Mouse (Mus musculus) lung, postnatal 0 days (tissue): ENCODE results near the gene Sytl2. TPM values are rescaled to one million over a fixed set of nuclear protein-coding genes. Genes with fewer than 3 reads are reported as not detected.

Source experiments
- ATAC-seq: fragments of 200-750 bp; cut with Nextera tagmentation; 2 replicates; pipeline ENCODE4 v1.8.0; 2017; ENCODE audit warnings: moderate library complexity
- DNase-seq: peaks from one replicate; pipeline ENCODE4 v3.0.0-alpha.2; 2016; ENCODE audit warnings: low spot score
- H3K27ac ChIP-seq: fragments of 300-500 bp; sonication (generic); 2 replicates; pipeline ENCODE4 v1.5.1; 2014; ENCODE audit warnings: antibody characterized with exemption, mild to moderate bottlenecking, low read length, mixed read lengths
- H3K27me3 ChIP-seq: fragments of 300-500 bp; sonication (generic); replicated peaks from 2 replicates; pipeline ENCODE4 v1.6.1; 2014; ENCODE audit warnings: low read length, mixed read lengths; ENCODE audit not compliant: insufficient read depth
- H3K36me3 ChIP-seq: fragments of 300-500 bp; sonication (generic); 2 replicates; pipeline ENCODE4 v1.6.1; 2014; ENCODE audit warnings: low read length, mixed read lengths; ENCODE audit not compliant: insufficient read depth
- H3K4me1 ChIP-seq: fragments of 300-500 bp; sonication (generic); 2 replicates; pipeline ENCODE4 v1.6.1; 2014; ENCODE audit warnings: antibody characterized with exemption, low read depth, low read length, mixed read lengths; ENCODE audit not compliant: insufficient read depth
- H3K4me2 ChIP-seq: fragments of 300-500 bp; sonication (generic); replicated peaks from 2 replicates; pipeline ENCODE4 v1.6.1; 2014; ENCODE audit warnings: low read depth, mild to moderate bottlenecking, low read length, moderate library complexity, mixed read lengths
- H3K4me3 ChIP-seq: fragments of 300-500 bp; sonication (generic); 2 replicates; pipeline ENCODE4 v1.5.1; 2014; ENCODE audit warnings: low read depth, low read length
- H3K9ac ChIP-seq: fragments of 300-500 bp; sonication (generic); replicated peaks from 2 replicates; pipeline ENCODE4 v1.6.1; 2014; ENCODE audit warnings: low read depth, mild to moderate bottlenecking
- H3K9me3 ChIP-seq: fragments of 300-500 bp; sonication (generic); 2 replicates; pipeline ENCODE4 v1.6.1; 2016; ENCODE audit warnings: low read length, mixed read lengths
- CTCF ChIP-seq: IDR thresholded peaks from 2 replicates; pipeline ENCODE4 v1.5.1; 2016; ENCODE audit warnings: antibody characterized with exemption, mild to moderate bottlenecking
- EP300 ChIP-seq: IDR thresholded peaks from 2 replicates; pipeline ENCODE4 v1.6.1; 2016; ENCODE audit warnings: antibody characterized with exemption, mild to moderate bottlenecking, control low read depth
- WGBS: fragments of 180-500 bp; shearing (Covaris S2); extraction: QIAGEN DNeasy Blood & Tissue Kit; methylation state at CpG from one replicate; pipeline ENCODE4 v1.1.7; 2014; 5-methylcytosine and 5-hydroxymethylcytosine counted together
- polyA plus RNA-seq: library from polyadenylated mRNA; unstranded; fragments of >200 nt; fragmentation: Nextera tagmentation; extraction: Ambion mirVana; gene quantifications from 2 replicates; pipeline ENCODE4 v1.2.1, GENCODE M21; 2015

Sytl2 gene
- polyA plus RNA-seq, 1 experiment from 2014 or later = 7.4 TPM

- TF ChIP-seq EP300 (no peak), CTCF (no peak)
- H3K4me3 ChIP-seq = no peak overlapping the region
- WGBS = 58% methylated on average over 1 of the region's 1 CpGs
- no peaks in the 10 kb centered on the region for H3K9me3 ChIP-seq
- no peaks in the 10 kb centered on the region for H3K36me3 ChIP-seq
- no peak overlapping the region for H3K4me2 ChIP-seq
- no peak overlapping the region for H3K9ac ChIP-seq
- peak; percentile 48 for DNase-seq
- H3K27me3 ChIP-seq = no peaks in the 10 kb centered on the region
- no peaks in the 10 kb centered on the region for H3K4me1 ChIP-seq
- ATAC-seq = peak; percentile 49
- H3K27ac ChIP-seq = no peak overlapping the region
Measured at GRCm38 (mm10) chr7:90306968-90307367, 4.9 kb downstream of the Sytl2 start.

GRCm38 (mm10) chr7:90308003-90308402 lies 6.0 kb downstream of the Sytl2 start:
- ATAC-seq = no peak
- Histone ChIP-seq H3K9me3 (no peaks in the 10 kb centered on the region), H3K4me1 (peaks cover 8% of the 10 kb centered on the region; the same call in 1 of the 2 replicates), H3K27me3 (no peaks in the 10 kb centered on the region), H3K4me2 (no peak overlapping the region), H3K4me3 (no peak overlapping the region), H3K9ac (no peak overlapping the region), H3K27ac (no peak overlapping the region), H3K36me3 (no peaks in the 10 kb centered on the region)
- DNase-seq = no peak
- WGBS = 69% methylated on average over 6 of the region's 6 CpGs
- TF ChIP-seq CTCF (no peak), EP300 (no peak)

DNA sequence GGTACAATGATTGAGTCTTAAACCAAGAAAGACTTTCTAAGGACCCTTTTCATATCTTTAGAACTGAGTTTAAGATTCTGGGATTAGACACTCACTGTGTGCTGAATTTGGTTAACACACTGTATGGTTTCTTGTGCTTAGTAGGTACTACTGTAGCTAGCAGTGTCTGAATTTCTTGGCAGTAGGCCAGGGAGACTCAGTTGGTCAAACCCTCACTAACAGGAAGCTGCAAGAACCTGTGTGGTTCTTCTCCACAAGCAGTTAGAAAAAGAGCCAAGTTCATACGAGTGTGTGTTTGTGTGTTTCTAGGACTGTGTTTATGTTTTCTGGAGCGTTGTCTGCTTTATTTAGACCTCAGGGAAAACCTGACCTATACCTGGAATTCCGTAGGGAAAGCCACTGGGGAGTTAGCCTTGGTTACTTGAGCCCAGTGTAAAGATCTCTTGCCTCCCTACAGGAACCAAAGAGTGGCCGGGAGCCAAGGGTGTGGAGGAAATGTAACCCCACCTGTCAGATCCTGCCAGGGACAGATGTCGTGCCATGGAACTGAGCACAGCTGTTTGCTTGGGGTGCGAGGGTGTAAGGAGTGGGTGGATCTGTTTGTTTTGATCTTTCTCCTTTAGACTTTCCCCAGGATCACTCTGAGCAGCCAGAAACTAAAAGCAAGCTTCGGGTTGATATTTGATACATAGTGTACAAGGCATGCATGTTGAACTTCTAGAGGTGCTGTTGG lies 10.3 kb downstream of the Sytl2 start:
- Histone ChIP-seq H3K9ac (no peak overlapping the region), H3K27me3 (no peaks in the 10 kb centered on the region), H3K36me3 (no peaks in the 10 kb centered on the region), H3K4me1 (peaks cover 8% of the 10 kb centered on the region; the same call in 1 of the 2 replicates), H3K4me3 (no peak overlapping the region), H3K4me2 (no peak overlapping the region), H3K27ac (no peak overlapping the region), H3K9me3 (no peaks in the 10 kb centered on the region)
- 17% methylated on average over 7 of the region's 7 CpGs for WGBS
- ATAC-seq = peak; percentile 63
- TF ChIP-seq CTCF (no peak), EP300 (no peak)
- DNase-seq = peak; percentile 16

GRCm38 (mm10) chr7:90313421-90313820 lies 11.4 kb downstream of the Sytl2 start:
- Histone ChIP-seq H3K36me3 (no peaks in the 10 kb centered on the region), H3K4me1 (peaks cover 8% of the 10 kb centered on the region; the same call in 1 of the 2 replicates), H3K27ac (no peak overlapping the region), H3K9me3 (no peaks in the 10 kb centered on the region), H3K4me2 (no peak overlapping the region), H3K27me3 (no peaks in the 10 kb centered on the region), H3K9ac (no peak overlapping the region), H3K4me3 (no peak overlapping the region)
- TF ChIP-seq CTCF (no peak), EP300 (no peak)
- DNase-seq (no peak), ATAC-seq (no peak)
- WGBS = 37% methylated on average over 3 of the region's 3 CpGs

DNA sequence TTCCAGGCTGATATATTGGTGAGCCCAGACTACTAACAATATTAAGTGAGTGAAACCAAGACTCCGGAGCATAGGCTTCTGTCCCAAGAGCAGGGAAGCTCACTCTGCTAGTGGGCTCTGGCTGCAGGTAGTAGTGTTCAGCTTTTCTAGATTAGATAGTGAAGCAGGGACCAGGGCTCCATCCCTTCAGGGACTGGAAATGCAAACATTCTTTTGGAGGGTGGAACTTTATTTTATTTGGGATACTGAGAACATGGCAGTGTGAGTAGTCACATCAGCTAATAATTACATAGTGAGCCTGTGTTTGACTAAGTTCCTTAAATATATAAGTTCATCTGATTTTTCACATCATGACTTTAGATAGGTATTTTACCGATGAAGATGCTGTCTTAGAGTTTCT lies 14.8 kb downstream of the Sytl2 start:
- 77% methylated on average over 2 of the region's 2 CpGs for WGBS
- Histone ChIP-seq H3K27ac (no peak overlapping the region), H3K4me3 (no peak overlapping the region), H3K36me3 (no peaks in the 10 kb centered on the region), H3K9ac (no peak overlapping the region), H3K4me2 (no peak overlapping the region), H3K4me1 (peaks cover 8% of the 10 kb centered on the region; the same call in 1 of the 2 replicates), H3K27me3 (no peaks in the 10 kb centered on the region), H3K9me3 (no peaks in the 10 kb centered on the region)
- no peak for TF ChIP-seq EP300
- no peak for TF ChIP-seq CTCF
- ATAC-seq = no peak
- no peak for DNase-seq

DNA sequence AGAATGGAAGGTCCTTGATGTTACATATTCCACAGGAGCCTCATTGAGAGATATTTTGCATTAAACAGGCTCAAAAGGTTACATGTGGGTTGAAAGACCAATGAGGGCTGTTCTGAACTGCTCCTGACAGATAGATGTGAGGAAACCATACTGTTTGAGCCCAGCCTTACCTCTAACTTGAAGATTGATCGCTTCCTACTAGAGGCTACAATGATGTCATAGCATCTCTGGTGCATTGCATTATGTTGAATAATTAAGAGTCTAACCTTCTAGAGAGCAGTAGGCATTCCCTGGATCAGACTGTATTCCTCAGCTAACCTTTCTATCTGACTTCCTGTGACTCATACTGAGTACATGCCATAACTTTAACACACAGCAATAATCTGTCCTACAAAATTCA lies 17.4 kb downstream of the Sytl2 start:
- no peak for TF ChIP-seq EP300
- TF ChIP-seq CTCF = no peak
- Histone ChIP-seq H3K4me2 (no peak overlapping the region), H3K27ac (no peak overlapping the region), H3K27me3 (no peaks in the 10 kb centered on the region), H3K4me3 (no peak overlapping the region), H3K36me3 (no peaks in the 10 kb centered on the region), H3K9ac (no peak overlapping the region), H3K9me3 (no peaks in the 10 kb centered on the region), H3K4me1 (no peaks in the 10 kb centered on the region)
- no peak for ATAC-seq
- 96% methylated on average over 1 of the region's 1 CpGs for whole genome bisulfite sequencing
- no peak for DNase-seq
